Mouse (Mus musculus): Measurements from ENCODE around the gene AC124108.1. TPM values are rescaled to one million over a fixed set of nuclear protein-coding genes. Genes with fewer than 3 reads are reported as not detected.

The AC124108.1 gene
- polyA plus RNA-seq, 1 experiment from 2014 or later = not detected

GRCm38 (mm10) chr1:132201936-132202335 lies 10.7 kb downstream of the AC124108.1 start:
- Histone ChIP-seq H3K4me1 (ENCODE audit: insufficient read depth) (no peaks in the 10 kb centered on the region), H3K36me3 (replicated peaks; ENCODE audit: insufficient read depth, low read length) (no peaks in the 10 kb centered on the region), H3K4me3 (ENCODE audit: low read depth, low read length) (no peak overlapping the region), H3K4me2 (ENCODE audit: low read depth, low read length) (no peak overlapping the region), H3K27me3 (ENCODE audit: insufficient read depth, low read length) (peaks cover 45% of the 10 kb centered on the region), H3K9ac (replicated peaks) (no peak overlapping the region), H3K27ac (ENCODE audit: low read depth) (no peak overlapping the region), H3K9me3 (ENCODE audit: low read length) (no peaks in the 10 kb centered on the region)
- 57% methylated on average over 2 of the region's 2 CpGs for WGBS (ENCODE audit: insufficient replicate concordance)
- DNase-seq (no peak), ATAC-seq (no peak)
- TF ChIP-seq CTCF (IDR thresholded peaks at IDR 0.05; ENCODE audit: low read depth) (no peak), EP300 (IDR thresholded peaks at IDR 0.05; ENCODE audit: low read depth) (no peak)

- H3K27ac ChIP-seq (ENCODE audit: low read depth) = no peak overlapping the region
- H3K9me3 ChIP-seq (ENCODE audit: low read length) = no peaks in the 10 kb centered on the region
- H3K36me3 ChIP-seq (replicated peaks; ENCODE audit: insufficient read depth, low read length) = no peaks in the 10 kb centered on the region
- ATAC-seq (no peak), DNase-seq (no peak)
- peaks cover 41% of the 10 kb centered on the region for H3K27me3 ChIP-seq (ENCODE audit: insufficient read depth, low read length)
- WGBS (ENCODE audit: insufficient replicate concordance) = 78% methylated on average over 5 of the region's 5 CpGs
- H3K9ac ChIP-seq (replicated peaks) = no peak overlapping the region
- H3K4me2 ChIP-seq (ENCODE audit: low read depth, low read length) = no peak overlapping the region
- H3K4me1 ChIP-seq (ENCODE audit: insufficient read depth) = no peaks in the 10 kb centered on the region
- no peak for TF ChIP-seq CTCF (IDR thresholded peaks at IDR 0.05; ENCODE audit: low read depth)
- no peak for TF ChIP-seq EP300 (IDR thresholded peaks at IDR 0.05; ENCODE audit: low read depth)
- H3K4me3 ChIP-seq (ENCODE audit: low read depth, low read length) = no peak overlapping the region
Measured at GRCm38 (mm10) chr1:132202771-132203170, 11.5 kb downstream of the AC124108.1 start.

- no peak for DNase-seq
Measured at GRCm38 (mm10) chr1:132205958-132206357, 14.7 kb downstream of the AC124108.1 start.

GRCm38 (mm10) chr1:132206828-132207227 lies 15.6 kb downstream of the AC124108.1 start:
- H3K27me3 ChIP-seq (ENCODE audit: insufficient read depth, low read length) = peaks cover 23% of the 10 kb centered on the region
- H3K36me3 ChIP-seq (replicated peaks; ENCODE audit: insufficient read depth, low read length) = no peaks in the 10 kb centered on the region
- H3K27ac ChIP-seq (ENCODE audit: low read depth) = no peak overlapping the region
- H3K9ac ChIP-seq (replicated peaks) = no peak overlapping the region
- ATAC-seq (no peak), DNase-seq (no peak)
- no peak for TF ChIP-seq EP300 (IDR thresholded peaks at IDR 0.05; ENCODE audit: low read depth)
- no peak for TF ChIP-seq CTCF (IDR thresholded peaks at IDR 0.05; ENCODE audit: low read depth)
- H3K4me2 ChIP-seq (ENCODE audit: low read depth, low read length) = no peak overlapping the region
- H3K4me1 ChIP-seq (ENCODE audit: insufficient read depth) = no peaks in the 10 kb centered on the region
- H3K4me3 ChIP-seq (ENCODE audit: low read depth, low read length) = no peak overlapping the region
- WGBS (ENCODE audit: insufficient replicate concordance) = 68% methylated on average over 3 of the region's 3 CpGs
- H3K9me3 ChIP-seq (ENCODE audit: low read length) = no peaks in the 10 kb centered on the region

More at GRCm38 (mm10) chr1:132205958-132206357, 14.7 kb downstream of the AC124108.1 start:
- no peaks in the 10 kb centered on the region for H3K9me3 ChIP-seq (ENCODE audit: low read length)
- TF ChIP-seq CTCF (IDR thresholded peaks at IDR 0.05; ENCODE audit: low read depth) = no peak
- H3K4me1 ChIP-seq (ENCODE audit: insufficient read depth) = no peaks in the 10 kb centered on the region
- ATAC-seq = no peak
- 26% methylated on average over 5 of the region's 5 CpGs for WGBS (ENCODE audit: insufficient replicate concordance)
- no peaks in the 10 kb centered on the region for H3K36me3 ChIP-seq (replicated peaks; ENCODE audit: insufficient read depth, low read length)
- no peak overlapping the region for H3K27ac ChIP-seq (ENCODE audit: low read depth)
- no peak overlapping the region for H3K4me3 ChIP-seq (ENCODE audit: low read depth, low read length)
- H3K9ac ChIP-seq (replicated peaks) = no peak overlapping the region
- H3K27me3 ChIP-seq (ENCODE audit: insufficient read depth, low read length) = peaks cover 20% of the 10 kb centered on the region
- H3K4me2 ChIP-seq (ENCODE audit: low read depth, low read length) = no peak overlapping the region

- Histone ChIP-seq H3K9ac (replicated peaks) (no peak overlapping the region), H3K27me3 (ENCODE audit: insufficient read depth, low read length) (peaks cover 21% of the 10 kb centered on the region), H3K9me3 (ENCODE audit: low read length) (no peaks in the 10 kb centered on the region), H3K4me3 (ENCODE audit: low read depth, low read length) (no peak overlapping the region), H3K36me3 (replicated peaks; ENCODE audit: insufficient read depth, low read length) (no peaks in the 10 kb centered on the region), H3K4me1 (ENCODE audit: insufficient read depth) (no peaks in the 10 kb centered on the region), H3K4me2 (ENCODE audit: low read depth, low read length) (no peak overlapping the region), H3K27ac (ENCODE audit: low read depth) (no peak overlapping the region)
- TF ChIP-seq CTCF (IDR thresholded peaks at IDR 0.05; ENCODE audit: low read depth) (no peak), EP300 (IDR thresholded peaks at IDR 0.05; ENCODE audit: low read depth) (no peak)
- ATAC-seq = no peak
- 16% methylated on average over 4 of the region's 4 CpGs for WGBS (ENCODE audit: insufficient replicate concordance)
- DNase-seq = no peak
Measured at GRCm38 (mm10) chr1:132208154-132208553, 16.9 kb downstream of the AC124108.1 start.

GRCm38 (mm10) chr1:132209400-132209799 lies 18.1 kb downstream of the AC124108.1 start:
- H3K9ac ChIP-seq (replicated peaks) = no peak overlapping the region
- no peak for DNase-seq
- TF ChIP-seq CTCF (IDR thresholded peaks at IDR 0.05; ENCODE audit: low read depth) = no peak
- no peaks in the 10 kb centered on the region for H3K4me1 ChIP-seq (ENCODE audit: insufficient read depth)
- WGBS (ENCODE audit: insufficient replicate concordance) = 71% methylated on average over 10 of the region's 10 CpGs
- H3K36me3 ChIP-seq (replicated peaks; ENCODE audit: insufficient read depth, low read length) = no peaks in the 10 kb centered on the region
- H3K27ac ChIP-seq (ENCODE audit: low read depth) = no peak overlapping the region
- no peak for ATAC-seq
- no peaks in the 10 kb centered on the region for H3K9me3 ChIP-seq (ENCODE audit: low read length)
- H3K4me3 ChIP-seq (ENCODE audit: low read depth, low read length) = no peak overlapping the region
- peaks cover 20% of the 10 kb centered on the region for H3K27me3 ChIP-seq (ENCODE audit: insufficient read depth, low read length)
- H3K4me2 ChIP-seq (ENCODE audit: low read depth, low read length) = no peak overlapping the region

GRCm38 (mm10) chr1:132210922-132211321 lies 19.7 kb downstream of the AC124108.1 start:
- no peak overlapping the region for H3K27ac ChIP-seq (ENCODE audit: low read depth)
- H3K9ac ChIP-seq (replicated peaks) = no peak overlapping the region
- WGBS (ENCODE audit: insufficient replicate concordance) = 10% methylated on average over 7 of the region's 7 CpGs
- H3K27me3 ChIP-seq (ENCODE audit: insufficient read depth, low read length) = peaks cover 20% of the 10 kb centered on the region
- DNase-seq = peak; percentile 34
- TF ChIP-seq CTCF (IDR thresholded peaks at IDR 0.05; ENCODE audit: low read depth) (peak; percentile 64), EP300 (IDR thresholded peaks at IDR 0.05; ENCODE audit: low read depth) (no peak)
- H3K4me2 ChIP-seq (ENCODE audit: low read depth, low read length) = no peak overlapping the region
- no peak overlapping the region for H3K4me3 ChIP-seq (ENCODE audit: low read depth, low read length)
- no peak for ATAC-seq
- no peaks in the 10 kb centered on the region for H3K36me3 ChIP-seq (replicated peaks; ENCODE audit: insufficient read depth, low read length)
- no peaks in the 10 kb centered on the region for H3K9me3 ChIP-seq (ENCODE audit: low read length)
- no peaks in the 10 kb centered on the region for H3K4me1 ChIP-seq (ENCODE audit: insufficient read depth)
